Mouse (Mus musculus): ENCODE measurements around the gene Otof. TPM values are rescaled to one million over a fixed set of nuclear protein-coding genes. Genes with fewer than 3 reads are reported as not detected.

Otof gene
- 6.8 TPM for polyA plus RNA-seq (2015; fragmentation: Illumina TruSeq; extraction: RNeasy Lipid Tissue Mini Kit (QIAGEN cat#74804); ENCODE audit: low read depth, low replicate concordance)

DNA sequence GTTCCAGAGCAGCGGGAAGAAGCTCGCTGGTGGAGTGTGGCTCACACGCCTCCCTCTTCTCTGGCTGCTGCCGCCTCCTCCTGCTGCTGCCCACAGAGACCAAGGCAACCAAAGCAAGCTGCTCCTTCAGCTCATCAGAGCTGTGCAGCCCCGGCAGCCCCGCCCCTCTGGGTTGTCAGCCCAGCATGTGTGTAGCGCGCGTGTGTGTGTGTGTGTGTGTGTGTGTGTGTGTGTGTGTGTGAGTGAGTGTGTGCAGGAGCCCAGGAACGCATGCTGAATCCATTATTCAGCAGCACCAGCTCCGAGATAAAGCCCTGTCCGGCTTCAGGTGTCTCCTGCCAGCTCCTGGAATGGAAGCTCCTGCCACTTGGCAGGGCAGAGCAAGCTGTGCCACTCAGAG lies at the start of gene Otof:
Otof (minus strand) TSS at position 112 of the 400 bp plus-strand sequence.

DNA sequence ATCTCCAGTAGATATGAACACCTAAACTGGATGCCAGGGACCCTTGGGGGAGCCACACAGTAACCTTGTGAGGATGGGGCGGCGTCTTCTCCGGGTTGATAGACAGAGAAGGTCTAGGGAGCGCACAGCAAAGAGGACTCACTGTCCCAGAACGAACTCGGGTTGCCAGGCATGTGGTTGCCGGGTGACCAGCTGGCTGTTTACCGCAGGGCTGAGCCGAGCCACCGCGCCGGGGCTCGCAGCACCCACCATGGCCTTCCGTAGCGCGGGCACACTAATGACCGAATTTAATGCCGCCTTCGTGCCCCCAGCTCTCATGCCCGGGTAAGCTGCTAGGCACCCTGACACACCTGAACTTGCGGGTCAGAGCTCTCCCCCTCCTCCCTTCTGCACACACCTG lies 4.1 kb upstream of the Otof start, which contains the start of gene 1700001C02Rik:
1700001C02Rik (plus strand) TSS at position 187 of the 400 bp plus-strand sequence.

Other genes starting within 250 kb of the Otof start
- 29.2 TPM for gene Selenoi, start 229.4 kb downstream of the Otof start, polyA plus RNA-seq (2015; fragmentation: Illumina TruSeq; extraction: RNeasy Lipid Tissue Mini Kit (QIAGEN cat#74804); ENCODE audit: low read depth, low replicate concordance)
- 15.6 TPM for gene Drc1, start 180.5 kb downstream of the Otof start, polyA plus RNA-seq (2015; fragmentation: Illumina TruSeq; extraction: RNeasy Lipid Tissue Mini Kit (QIAGEN cat#74804); ENCODE audit: low read depth, low replicate concordance)
- 2.0 TPM for gene 1700001C02Rik, start 4.1 kb upstream of the Otof start, polyA plus RNA-seq (2015; fragmentation: Illumina TruSeq; extraction: RNeasy Lipid Tissue Mini Kit (QIAGEN cat#74804); ENCODE audit: low read depth, low replicate concordance)
- gene Cib4, start 83.9 kb upstream of the Otof start, polyA plus RNA-seq (2015; fragmentation: Illumina TruSeq; extraction: RNeasy Lipid Tissue Mini Kit (QIAGEN cat#74804); ENCODE audit: low read depth, low replicate concordance), result not detected
- gene Kcnk3, start 126.2 kb upstream of the Otof start, polyA plus RNA-seq (2015; fragmentation: Illumina TruSeq; extraction: RNeasy Lipid Tissue Mini Kit (QIAGEN cat#74804); ENCODE audit: low read depth, low replicate concordance), result 13.8 TPM
- gene Slc35f6, start 186.0 kb upstream of the Otof start, polyA plus RNA-seq (2015; fragmentation: Illumina TruSeq; extraction: RNeasy Lipid Tissue Mini Kit (QIAGEN cat#74804); ENCODE audit: low read depth, low replicate concordance), result 30.4 TPM
- gene Cenpa, start 204.8 kb upstream of the Otof start, polyA plus RNA-seq (2015; fragmentation: Illumina TruSeq; extraction: RNeasy Lipid Tissue Mini Kit (QIAGEN cat#74804); ENCODE audit: low read depth, low replicate concordance), result 5.5 TPM
- gene Dpysl5, start 249.6 kb upstream of the Otof start, polyA plus RNA-seq (2015; fragmentation: Illumina TruSeq; extraction: RNeasy Lipid Tissue Mini Kit (QIAGEN cat#74804); ENCODE audit: low read depth, low replicate concordance), result 14.7 TPM

Measured in brain, adult 10 weeks (tissue).